ENCODE assay signal across 14 mouse cellular contexts in the genomic region with DNA sequence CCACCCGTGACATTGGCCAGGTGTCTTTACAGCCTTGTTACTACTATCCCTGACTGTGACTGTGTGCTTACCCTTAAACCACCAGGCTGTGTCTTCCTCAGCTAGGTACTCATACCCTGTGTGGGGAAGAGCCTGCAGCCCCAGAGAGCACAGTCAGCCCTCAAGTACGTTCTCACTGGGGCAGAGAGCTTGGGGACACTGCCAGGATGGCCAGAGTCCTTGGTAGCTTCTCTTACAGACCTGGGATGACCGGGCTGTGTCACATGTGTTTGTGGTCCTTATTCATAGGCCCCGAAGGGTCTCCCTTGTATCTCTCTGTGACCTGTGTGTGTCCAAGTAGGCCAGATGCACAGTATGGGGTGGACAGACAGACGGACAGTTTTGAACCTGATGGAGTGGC. TPM values are rescaled to one million over a fixed set of nuclear protein-coding genes. Genes with fewer than 3 reads are reported as not detected.
DNase-seq lines count a peak whose midpoint lies in the region; ATAC-seq lines count a peak whose summit lies in the region.
"Had no signal": no experiment of that assay in that cellular context is flagged by ENCODE, and none has a peak within 500 bp of the region (broad histone marks: within the 10 kb centered on the region; RNA-seq: fewer than 3 reads in every experiment).

No protein-coding gene starts in this region.

- no peak overlapping the region; the same call in 1 of the 2 replicates for H3K9ac ChIP-seq in forebrain, embryonic 13.5 days
- no peak overlapping the region for H3K9ac ChIP-seq in kidney, embryonic 14.5 days (ENCODE audit: low read depth, low read length)
- peak overlapping the region; percentile 5; the same call in 1 of the 2 replicates for H3K9ac ChIP-seq in neural tube, embryonic 11.5 days (ENCODE audit: low read length)
- H3K9ac ChIP-seq in stomach, embryonic 16.5 days (ENCODE audit: low read length): peak overlapping the region; percentile 42
- H3K9ac ChIP-seq: heart, embryonic 12.5 days; liver, embryonic 15.5 days had no signal

- no peaks in the 10 kb centered on the region for H3K9me3 ChIP-seq in forebrain, embryonic 10.5 days
- H3K9me3 ChIP-seq in forebrain, embryonic 13.5 days (replicated peaks): no peaks in the 10 kb centered on the region
- no peaks in the 10 kb centered on the region for H3K9me3 ChIP-seq in kidney, embryonic 14.5 days (ENCODE audit: control insufficient read depth, low read length)
- H3K9me3 ChIP-seq in neural tube, embryonic 11.5 days (ENCODE audit: control insufficient read depth, low read length): no peaks in the 10 kb centered on the region
- H3K9me3 ChIP-seq in stomach, embryonic 16.5 days (replicated peaks; ENCODE audit: control insufficient read depth, low read length): no peaks in the 10 kb centered on the region
- H3K9me3 ChIP-seq: heart, embryonic 12.5 days; liver, embryonic 15.5 days had no signal

- H3K27me3 ChIP-seq in forebrain, embryonic 10.5 days (ENCODE audit: poor library complexity, severe bottlenecking): peaks cover 34% of the 10 kb centered on the region
- no peaks in the 10 kb centered on the region for H3K27me3 ChIP-seq in forebrain, embryonic 13.5 days
- H3K27me3 ChIP-seq in kidney, embryonic 14.5 days (ENCODE audit: control insufficient read depth, insufficient read depth, low read length): peaks cover 3% of the 10 kb centered on the region; the same call in 1 of the 2 replicates
- no peaks in the 10 kb centered on the region for H3K27me3 ChIP-seq in neural tube, embryonic 11.5 days (ENCODE audit: control insufficient read depth, insufficient read depth, low read length)
- H3K27me3 ChIP-seq in stomach, embryonic 16.5 days (ENCODE audit: control insufficient read depth, insufficient read depth, low read length): no peaks in the 10 kb centered on the region

- no peak overlapping the region for H3K4me2 ChIP-seq in forebrain, embryonic 13.5 days
- no peak overlapping the region for H3K4me2 ChIP-seq in kidney, embryonic 14.5 days (replicated peaks; ENCODE audit: low read depth, low read length)
- no peak overlapping the region for H3K4me2 ChIP-seq in neural tube, embryonic 11.5 days (ENCODE audit: low read depth)
- H3K4me2 ChIP-seq in stomach, embryonic 16.5 days (ENCODE audit: low read depth, low read length): peak overlapping the region; percentile 11
- H3K4me2 ChIP-seq: heart, embryonic 12.5 days; liver, embryonic 15.5 days had no signal

- WGBS in forebrain, embryonic 10.5 days: 87% methylated on average over 5 of the region's 5 CpGs
- WGBS in forebrain, embryonic 13.5 days: 77% methylated on average over 5 of the region's 5 CpGs
- 61% methylated on average over 5 of the region's 5 CpGs for WGBS in kidney, embryonic 14.5 days
- WGBS in neural tube, embryonic 11.5 days: 70% methylated on average over 5 of the region's 5 CpGs
- 67% methylated on average over 5 of the region's 5 CpGs for WGBS in stomach, embryonic 16.5 days

- H3K27ac ChIP-seq in forebrain, embryonic 10.5 days: peak overlapping the region; percentile 77
- no peak overlapping the region for H3K27ac ChIP-seq in forebrain, embryonic 13.5 days
- H3K27ac ChIP-seq in kidney, embryonic 14.5 days (ENCODE audit: low read depth, low read length): peak overlapping the region; percentile 60; the same call in 1 of the 2 replicates
- peak overlapping the region; percentile 11; the same call in 1 of the 2 replicates for H3K27ac ChIP-seq in neural tube, embryonic 11.5 days (ENCODE audit: low read depth, low read length)
- peak overlapping the region; percentile 47 for H3K27ac ChIP-seq in stomach, embryonic 16.5 days (ENCODE audit: low read length)
- H3K27ac ChIP-seq: liver, embryonic 15.5 days had no signal

- H3K4me3 ChIP-seq in forebrain, embryonic 10.5 days: no peak overlapping the region
- H3K4me3 ChIP-seq in forebrain, embryonic 13.5 days: no peak overlapping the region
- H3K4me3 ChIP-seq in kidney, embryonic 14.5 days (ENCODE audit: low read length): no peak overlapping the region
- H3K4me3 ChIP-seq in neural tube, embryonic 11.5 days (ENCODE audit: low read depth, low read length): no peak overlapping the region
- H3K4me3 ChIP-seq in stomach, embryonic 16.5 days (replicated peaks; ENCODE audit: low read length): no peak overlapping the region
- H3K4me3 ChIP-seq: heart, embryonic 12.5 days; liver, embryonic 15.5 days had no signal

- H3K36me3 ChIP-seq in forebrain, embryonic 10.5 days (replicated peaks): no peaks in the 10 kb centered on the region; the same call in 1 of the 2 replicates
- H3K36me3 ChIP-seq in forebrain, embryonic 13.5 days (ENCODE audit: poor library complexity, severe bottlenecking): no peaks in the 10 kb centered on the region
- H3K36me3 ChIP-seq in kidney, embryonic 14.5 days (ENCODE audit: control insufficient read depth, insufficient read depth, low read length): no peaks in the 10 kb centered on the region
- H3K36me3 ChIP-seq in neural tube, embryonic 11.5 days (ENCODE audit: control insufficient read depth, insufficient read depth, low read length): no peaks in the 10 kb centered on the region
- H3K36me3 ChIP-seq in stomach, embryonic 16.5 days (ENCODE audit: control insufficient read depth, insufficient read depth, low read length): no peaks in the 10 kb centered on the region
- H3K36me3 ChIP-seq: heart, embryonic 12.5 days; liver, embryonic 15.5 days had no signal

- no peak for DNase-seq in forebrain, embryonic 10.5 days (ENCODE audit: extremely low spot score, low spot score)
- DNase-seq in kidney, postnatal 10 days: no peak
- DNase-seq in neural tube, embryonic 11.5 days (ENCODE audit: low spot score): no peak
- DNase-seq in neural tube, embryonic 10.5 days (ENCODE audit: extremely low spot score, low spot score): no peak
- no peak for DNase-seq in cerebellum, adult 8-10 months
- DNase-seq: adrenal gland, postnatal 14 days; cerebellum, postnatal 36 days; right cerebral cortex, adult 18-20 months had no signal

- no peak for ATAC-seq in forebrain, embryonic 13.5 days
- ATAC-seq in kidney, embryonic 14.5 days (ENCODE audit: low FRiP score, low TSS enrichment): no peak
- no peak for ATAC-seq in neural tube, embryonic 11.5 days (ENCODE audit: insufficient read depth, low FRiP score, low TSS enrichment)
- no peak for ATAC-seq in stomach, embryonic 16.5 days (ENCODE audit: insufficient read depth, low FRiP score)
- ATAC-seq: hindbrain, embryonic 16.5 days had no signal

- peaks cover 80% of the 10 kb centered on the region for H3K4me1 ChIP-seq in forebrain, embryonic 10.5 days
- H3K4me1 ChIP-seq in forebrain, embryonic 13.5 days: peaks cover 57% of the 10 kb centered on the region
- H3K4me1 ChIP-seq in kidney, embryonic 14.5 days (ENCODE audit: control insufficient read depth, insufficient read depth, low read length): peaks cover 68% of the 10 kb centered on the region
- H3K4me1 ChIP-seq in neural tube, embryonic 11.5 days (ENCODE audit: control insufficient read depth, insufficient read depth, low read length): peaks cover 44% of the 10 kb centered on the region
- H3K4me1 ChIP-seq in stomach, embryonic 16.5 days (ENCODE audit: control insufficient read depth, insufficient read depth, low read length): peaks cover 75% of the 10 kb centered on the region

RNA-seq across cellular contexts. Expression of a gene that starts 32.4 kb away (rescaled TPM):
- polyA plus RNA-seq in forebrain, embryonic 10.5 days (2016; fragmentation: Nextera tagmentation; extraction: Ambion mirVana): 11.1 and 12.0 TPM in 2 replicates
- 24.0 and 24.9 TPM in 2 replicates for polyA plus RNA-seq in forebrain, embryonic 13.5 days (2015; fragmentation: Nextera tagmentation; extraction: Ambion mirVana)
- 11.3 and 12.1 TPM in 2 replicates for polyA plus RNA-seq in kidney, embryonic 14.5 days (2014; fragmentation: Nextera tagmentation; extraction: Ambion mirVana)
- 19.9 and 33.5 TPM in 2 replicates for polyA plus RNA-seq in neural tube, embryonic 11.5 days (2014; fragmentation: Nextera tagmentation; extraction: Ambion mirVana)
- polyA plus RNA-seq in stomach, embryonic 16.5 days (2015; fragmentation: Nextera tagmentation; extraction: Ambion mirVana): 6.0 and 6.9 TPM in 2 replicates

Comparison
In these comparisons a context has a peak if more than half of its experiments do, and no peak if none do; other contexts are left out.
1. H3K9ac ChIP-seq: peak in neural tube, embryonic 11.5 days (single experiment) and stomach, embryonic 16.5 days (single experiment); none in forebrain, embryonic 13.5 days (single experiment) and kidney, embryonic 14.5 days (single experiment).